Mouse (Mus musculus): ENCODE data around the gene Crb3.
A peak's percentile ranks its signal among the peaks of the same experiment; 100 is the strongest.

- peak; percentile 89 for TF ChIP-seq POLR2A (IDR thresholded peaks at IDR 0.05; ENCODE audit: low read depth, low read length)
- no peak for TF ChIP-seq CTCF (IDR thresholded peaks at IDR 0.05; ENCODE audit: extremely low read depth, insufficient read length, insufficient replicate concordance, low read depth, low read length)
Observed at GRCm38 (mm10) chr17:57031661-57032420, 27.1 kb upstream of the Crb3 start.

All from small intestine, adult 2 months (tissue).